Mouse (Mus musculus) left cerebral cortex, adult 9 months (tissue): ENCODE results near the gene Traip.

Experiments
- DNase-seq, 2 experiments: peaks; one replicate each; pipeline ENCODE4 v3.0.0; 2022; ENCODE audit warnings: low spot score in 2 of 2

Gene Traip

DNA sequence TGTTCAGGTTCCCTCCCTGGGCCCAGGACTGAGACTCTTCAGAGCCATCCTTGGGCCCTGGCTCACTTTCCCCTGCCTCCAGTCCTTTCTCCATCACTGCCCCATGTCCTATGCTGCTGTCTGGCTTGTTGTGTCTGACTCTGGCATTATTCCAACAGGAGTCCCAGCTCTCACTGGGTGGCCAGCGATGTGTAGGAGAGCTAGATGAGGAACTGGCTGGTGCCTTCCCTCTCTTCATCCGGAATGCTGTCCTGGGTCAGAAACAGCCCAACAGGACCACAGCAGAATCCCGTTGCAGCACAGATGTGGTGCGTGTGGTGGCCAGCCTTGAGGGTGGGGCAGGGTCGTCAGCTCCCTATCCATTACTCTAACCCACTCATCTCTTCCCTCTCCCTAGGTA is 20.4 kb downstream of the Traip start:
- DNase-seq: no peak

DNA sequence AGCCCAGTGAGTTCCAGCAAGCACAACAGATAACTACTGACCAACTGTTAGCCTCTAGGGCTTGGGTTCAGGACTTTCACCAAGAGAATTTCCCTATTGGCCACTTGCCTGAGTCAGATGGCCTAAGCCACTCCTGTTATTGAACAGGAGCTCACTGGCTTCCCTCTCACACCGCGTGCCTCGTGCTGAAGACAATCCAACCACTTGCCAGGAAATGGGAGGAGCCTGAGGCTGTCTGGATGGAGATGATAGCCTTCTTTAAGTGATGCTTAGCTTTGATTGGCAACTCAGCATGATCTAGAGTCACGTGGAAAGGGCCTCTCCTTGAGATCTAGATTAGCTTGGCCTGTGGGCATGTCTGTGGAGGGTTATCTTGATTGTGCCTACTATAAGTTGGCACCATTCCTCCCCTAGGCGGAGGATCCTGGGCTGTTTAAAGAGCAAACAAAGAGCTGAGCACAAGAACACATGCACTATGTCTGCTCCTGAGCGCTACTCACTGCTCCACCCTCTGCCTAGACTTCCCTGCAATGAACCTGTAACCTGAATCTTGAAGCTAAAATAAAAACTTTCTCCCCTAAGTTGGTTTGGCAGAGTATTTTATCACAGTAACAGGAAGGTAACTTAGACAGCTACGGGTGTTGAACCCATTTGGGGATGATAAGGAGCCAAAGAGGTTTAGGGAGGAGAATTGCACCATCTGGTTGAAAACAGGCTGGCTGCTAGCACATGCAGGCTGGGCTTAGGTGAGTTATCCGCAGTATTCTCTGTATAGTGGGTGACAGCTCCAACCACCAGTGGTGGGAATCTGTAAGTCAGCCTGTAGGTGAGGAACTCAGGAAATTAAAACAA is 22.0 kb downstream of the Traip start:
- DNase-seq: no peak

DNA sequence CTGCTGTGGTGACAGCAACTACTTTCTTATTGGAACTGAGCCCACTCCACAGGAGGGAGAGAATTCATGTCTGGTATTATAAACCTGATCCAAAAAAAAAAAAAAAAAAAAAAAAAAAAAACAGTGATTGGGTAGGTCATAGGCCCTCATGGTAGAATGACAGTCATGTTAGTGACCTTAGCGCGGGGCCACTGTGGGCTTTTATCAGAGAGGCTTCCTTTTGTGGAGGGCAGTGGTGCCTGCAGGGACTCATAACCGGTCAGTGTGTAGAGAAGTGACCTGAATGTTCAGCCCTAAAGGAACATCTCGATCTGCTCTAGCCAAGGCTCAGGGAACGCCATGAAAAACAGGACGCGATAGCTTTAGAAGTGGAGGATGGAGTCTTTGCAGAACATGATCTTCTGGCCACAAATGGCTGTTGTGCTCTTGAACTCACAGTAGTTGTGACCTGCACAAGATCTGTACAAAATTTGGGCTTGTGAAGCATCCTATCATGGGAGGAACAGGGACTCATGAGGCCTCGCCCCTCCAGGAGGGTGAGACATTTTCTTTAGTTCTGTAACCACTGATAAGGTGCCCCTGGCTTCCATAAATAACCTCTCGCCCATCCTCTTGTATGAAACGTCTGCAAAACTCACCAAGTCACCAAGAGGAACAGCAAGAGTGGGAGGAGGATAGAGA is 24.7 kb downstream of the Traip start:
- DNase-seq: no peak

DNA sequence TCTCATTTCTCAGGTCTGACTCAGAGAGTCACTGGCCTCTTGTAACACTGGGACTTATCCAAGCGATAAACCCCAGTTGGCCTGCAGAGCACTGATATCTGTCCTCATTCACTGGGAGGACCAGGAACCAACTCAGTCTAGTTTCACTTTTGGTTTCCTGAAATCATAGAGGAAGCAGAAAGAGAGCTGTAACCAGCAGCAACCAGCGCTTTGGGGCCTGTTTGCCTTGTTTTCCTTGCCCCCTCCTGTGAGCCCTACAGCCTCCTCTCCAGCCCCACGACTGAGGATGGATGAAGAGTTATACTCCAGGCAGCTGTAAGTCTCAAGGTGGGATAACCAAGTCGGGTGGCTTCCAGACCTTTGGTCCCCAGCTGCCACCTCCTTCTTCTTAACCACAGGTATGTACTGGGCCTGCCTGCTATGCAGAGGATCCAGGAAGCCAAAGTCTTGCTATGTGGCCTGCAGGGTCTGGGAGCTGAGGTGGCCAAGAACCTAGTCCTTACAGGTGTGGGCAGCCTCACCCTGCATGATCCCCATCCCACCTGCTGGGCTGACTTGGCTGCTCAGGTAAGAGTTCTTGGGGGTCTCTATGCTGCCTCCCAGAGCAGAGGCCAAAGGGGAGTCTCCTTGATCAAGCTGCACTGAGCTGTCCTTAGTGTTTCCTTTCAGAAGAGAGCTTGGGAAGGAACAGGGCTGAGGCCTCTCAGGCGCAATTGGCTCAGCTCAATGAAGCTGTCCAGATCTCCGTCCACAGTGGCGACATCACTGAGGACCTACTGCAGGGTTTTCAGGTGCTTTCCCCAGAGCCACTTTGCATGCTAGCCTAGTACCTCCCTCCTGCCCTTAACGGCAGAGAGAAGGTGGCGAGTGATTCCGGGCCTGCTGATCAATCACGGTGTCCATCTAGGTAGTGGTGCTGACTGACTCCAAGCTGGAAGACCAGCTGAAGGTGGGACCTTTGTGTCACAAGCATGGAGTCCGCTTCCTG is 25.8 kb downstream of the Traip start, which contains the start of gene Uba7:
Gene Uba7, plus strand, starts transcription at position 107 of the 988 bp plus-strand sequence.
- DNase-seq: no peak

DNA sequence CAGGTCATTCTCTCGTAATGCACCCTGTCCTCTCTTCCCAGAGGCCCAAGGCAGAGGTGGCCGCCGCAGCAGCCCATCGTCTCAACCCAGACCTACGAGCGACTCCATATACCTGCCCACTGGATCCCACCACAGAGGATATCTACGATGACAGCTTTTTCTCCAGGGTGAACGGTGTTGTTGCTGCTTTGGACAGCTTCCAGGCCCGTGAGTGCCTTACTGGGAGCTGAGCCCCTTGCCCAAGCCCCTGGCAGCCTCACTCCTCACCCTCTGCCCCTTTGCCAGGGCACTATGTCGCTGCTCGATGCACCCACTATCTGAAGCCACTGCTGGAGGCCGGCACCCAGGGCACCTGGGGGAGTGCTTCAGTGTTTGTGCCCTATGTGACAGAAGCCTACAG is 28.9 kb downstream of the Traip start:
- DNase-seq: no peak

DNA sequence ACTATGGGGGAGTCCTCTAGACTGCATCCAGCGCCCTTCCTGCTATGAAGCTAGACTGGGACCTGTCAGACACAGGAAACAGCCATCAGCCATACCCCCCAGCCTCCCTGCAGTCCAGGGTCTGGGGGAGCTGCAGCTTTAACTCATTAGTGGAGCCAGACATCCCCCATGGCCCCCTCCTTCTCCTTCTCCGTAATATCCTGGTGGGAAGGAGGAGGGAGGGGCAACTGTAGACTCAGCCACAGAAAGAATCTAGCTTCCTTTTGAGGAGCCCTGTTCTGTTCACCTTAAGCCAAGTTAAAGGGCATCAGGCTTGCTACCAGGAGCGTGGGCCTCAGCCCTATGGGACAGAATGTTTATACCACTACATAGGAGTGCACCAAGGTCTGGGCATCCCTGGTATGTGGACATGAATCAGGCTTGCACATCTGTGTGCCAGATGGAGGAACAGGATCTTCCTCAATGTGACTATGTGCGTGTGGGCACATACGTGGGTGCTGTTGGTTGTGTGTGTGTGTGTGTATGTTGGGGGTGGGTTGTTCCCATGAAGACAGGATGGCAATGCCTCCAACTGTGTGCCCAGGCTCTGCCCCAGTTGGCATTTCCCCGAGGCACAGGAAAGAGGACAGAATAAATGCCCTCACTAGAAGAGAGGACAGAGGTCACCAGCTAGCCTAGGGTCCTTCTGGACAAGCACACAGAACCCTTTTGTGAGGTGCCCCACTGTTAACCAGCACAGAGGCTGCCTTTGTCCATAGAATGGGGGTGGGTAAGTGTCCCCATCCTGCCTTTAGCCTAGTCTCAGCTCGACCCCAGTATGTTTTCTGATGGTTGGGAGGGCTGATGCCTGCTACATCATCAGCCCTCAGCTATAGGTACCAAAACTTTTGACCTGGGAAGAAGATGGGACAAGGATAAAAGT is 32.0 kb downstream of the Traip start:
- DNase-seq: peak in 1 of 2 experiments; percentile 60

DNA sequence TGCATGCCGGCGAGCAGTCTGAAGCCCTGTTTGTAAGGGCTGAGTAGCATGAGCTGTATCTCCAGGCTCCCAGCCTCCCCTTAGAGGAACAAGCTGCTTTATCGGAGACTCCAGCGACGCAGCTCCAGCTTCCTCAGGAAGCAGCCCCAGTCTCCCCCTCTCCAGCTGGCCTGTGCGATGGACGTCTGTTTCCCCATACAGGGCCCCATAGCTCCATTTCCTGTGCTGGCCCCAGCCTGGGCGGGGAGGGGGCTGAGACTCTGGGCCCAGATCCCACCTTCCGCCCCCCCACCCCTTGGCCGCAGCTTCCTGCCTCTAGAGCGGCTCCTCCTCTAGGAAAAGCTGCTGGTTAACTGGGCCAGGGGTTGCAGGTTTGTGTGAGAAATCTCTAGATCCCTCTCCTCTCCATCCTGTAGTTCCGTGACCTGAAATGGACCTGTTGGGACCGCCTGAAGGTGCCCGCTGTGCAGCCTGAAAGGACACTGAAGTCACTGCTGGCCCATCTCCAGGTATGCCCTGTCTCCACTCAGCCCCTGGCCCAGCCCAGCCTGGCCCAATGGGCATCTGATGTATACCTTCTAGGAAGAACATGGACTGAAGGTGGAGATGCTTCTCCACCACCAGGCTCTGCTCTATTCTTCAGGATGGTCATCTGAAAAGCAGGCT is 32.9 kb downstream of the Traip start, which contains the start of gene Gm20661:
Gene Gm20661, plus strand, starts transcription at position 378 of the 666 bp plus-strand sequence.
- DNase-seq: peak in 1 of 2 experiments; percentile 35

DNA sequence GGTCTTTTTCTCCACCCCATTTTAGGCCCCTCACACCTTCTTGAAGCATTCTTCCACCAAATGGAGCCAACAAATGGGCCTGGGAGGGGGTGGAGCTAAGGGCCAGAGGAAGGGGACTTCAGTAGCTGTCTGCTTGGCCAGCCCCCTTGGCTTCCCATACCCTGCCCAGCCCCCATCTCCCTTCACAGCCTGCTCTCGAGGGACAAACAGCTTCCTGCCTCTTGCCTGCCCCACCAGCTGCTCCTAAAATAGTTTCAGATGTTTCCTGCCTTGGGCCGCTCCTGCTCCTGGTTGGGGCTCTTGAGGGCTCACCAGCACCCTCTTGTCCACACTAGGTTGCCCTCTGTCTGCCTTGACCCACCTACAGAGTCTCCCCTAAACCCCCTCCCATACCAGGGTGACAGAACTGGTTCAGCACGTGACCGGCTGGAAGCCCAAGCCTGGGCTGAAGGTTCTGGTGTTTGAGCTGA is 33.5 kb downstream of the Traip start:
- peak in 1 of 2 experiments; percentile 42 for DNase-seq

DNA sequence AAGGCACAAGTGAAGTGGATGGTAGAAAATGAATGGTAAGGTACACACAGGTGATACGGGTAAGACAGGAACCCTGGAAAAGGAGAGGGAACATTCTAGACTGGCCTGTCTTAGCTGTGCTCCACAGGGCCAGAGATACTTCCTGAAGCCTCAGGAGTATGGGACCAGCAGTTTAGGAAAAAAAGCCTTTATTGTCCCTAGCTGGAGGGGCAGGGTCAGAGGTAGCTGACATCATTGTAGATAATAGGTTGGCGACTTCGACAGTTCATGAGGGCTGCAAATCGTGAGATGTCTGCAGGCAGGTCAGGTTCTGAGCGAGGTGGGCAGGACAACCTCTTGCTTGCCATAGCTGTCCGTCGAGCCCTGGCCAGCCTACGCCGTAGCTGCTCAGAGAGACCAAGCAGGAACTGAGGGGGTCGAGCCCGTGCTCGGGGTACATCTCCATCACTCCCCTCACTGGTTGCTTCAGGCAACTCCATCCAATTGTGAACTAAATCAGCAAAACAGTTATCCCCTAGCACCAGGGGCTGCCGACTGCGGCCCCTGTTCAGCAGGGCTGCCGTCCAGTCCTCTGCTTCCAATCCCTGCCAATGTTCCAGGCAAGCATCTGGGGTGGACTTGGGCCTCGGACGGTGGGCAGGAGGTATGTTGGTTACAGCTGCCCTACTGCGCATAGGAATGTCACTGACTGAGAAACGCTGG is 34.3 kb downstream of the Traip start:
- no peak for DNase-seq

DNA sequence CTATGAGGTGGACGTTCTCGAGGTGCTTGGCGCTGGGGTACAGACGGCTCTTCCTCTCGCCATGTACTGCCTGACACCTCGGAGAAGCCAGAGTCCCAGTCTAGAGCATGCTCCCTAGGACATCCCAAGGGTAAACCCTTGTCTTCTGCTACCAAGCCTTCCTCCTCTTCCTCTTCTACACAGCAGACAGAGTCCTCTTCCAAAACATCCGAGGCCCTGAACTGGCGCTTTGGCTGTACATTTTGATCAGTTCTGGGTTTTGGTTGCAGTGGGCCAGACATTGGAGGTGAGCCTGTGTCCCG is 34.8 kb downstream of the Traip start:
- DNase-seq: no peak

DNA sequence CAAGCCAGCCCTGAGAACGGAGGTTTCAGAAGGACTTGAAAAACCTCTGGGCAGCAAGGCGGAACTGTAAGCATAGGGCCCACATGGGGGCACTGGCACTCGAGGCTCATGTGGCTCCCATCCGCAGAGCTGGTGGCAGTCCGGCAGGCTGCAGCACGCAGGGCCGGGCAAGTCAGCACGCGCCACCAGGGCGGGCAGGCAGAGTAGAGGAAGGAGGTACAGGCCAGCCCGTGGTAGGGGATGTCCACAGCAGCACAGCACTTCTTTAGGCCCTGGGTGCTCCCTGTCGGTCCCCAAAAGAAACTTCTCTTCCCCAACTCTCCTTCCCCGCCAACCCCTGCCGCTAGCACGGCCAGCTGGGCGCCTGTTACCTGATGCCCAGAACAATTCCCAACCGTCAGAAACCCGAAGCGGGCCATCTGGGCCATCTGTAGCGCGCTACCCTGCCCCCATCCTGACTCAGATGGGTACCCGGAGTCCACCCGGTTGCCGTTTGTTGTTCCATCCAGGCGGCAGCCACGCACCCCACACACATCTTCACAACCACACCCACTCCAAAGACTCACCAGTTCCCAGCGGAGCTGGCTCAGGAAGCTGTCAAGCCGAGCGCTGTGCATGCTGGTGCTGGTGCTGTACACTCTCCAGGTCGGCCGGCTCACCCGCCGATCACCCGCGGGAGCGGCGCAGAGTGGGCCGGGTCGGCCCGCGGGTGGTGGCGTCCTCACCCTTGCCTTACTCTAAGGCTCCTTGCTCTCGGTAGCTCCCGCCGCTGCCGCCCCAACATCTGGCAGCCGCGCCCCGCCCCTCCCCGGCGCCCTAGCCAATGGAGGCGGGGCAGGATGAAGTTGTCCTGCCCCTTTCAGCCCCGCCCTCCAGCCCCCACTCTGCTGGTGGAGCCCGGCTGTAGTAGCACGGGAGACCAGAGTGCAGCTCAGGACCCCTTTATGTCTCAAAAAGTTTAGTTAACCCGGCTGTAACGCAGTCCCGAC is 35.5 kb downstream of the Traip start, which contains the start of gene Inka1:
Gene Inka1, minus strand, starts transcription at position 749 of the 989 bp plus-strand sequence.
- DNase-seq: peak in 1 of 2 experiments; percentile 81

DNA sequence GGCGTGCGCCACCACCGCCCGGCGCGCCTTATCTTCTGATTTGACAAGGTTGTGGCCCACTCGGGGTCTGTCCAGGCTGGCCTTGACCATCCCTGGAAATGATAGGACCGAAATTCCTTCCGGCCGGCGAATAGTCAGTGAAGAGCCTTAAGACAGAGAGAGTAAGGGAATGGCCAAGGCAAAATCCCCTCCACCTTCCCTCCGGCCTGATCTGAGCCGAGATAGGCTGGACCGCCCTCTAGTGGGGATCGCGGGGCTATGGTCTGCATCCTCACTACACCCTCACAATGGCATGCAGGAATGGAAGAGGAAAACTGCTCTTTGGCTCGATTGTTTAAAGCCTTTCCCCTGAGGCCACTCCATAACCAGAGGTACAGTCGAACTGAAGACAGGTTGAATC is 36.4 kb downstream of the Traip start:
- peak in 1 of 2 experiments; percentile 75 for DNase-seq

DNA sequence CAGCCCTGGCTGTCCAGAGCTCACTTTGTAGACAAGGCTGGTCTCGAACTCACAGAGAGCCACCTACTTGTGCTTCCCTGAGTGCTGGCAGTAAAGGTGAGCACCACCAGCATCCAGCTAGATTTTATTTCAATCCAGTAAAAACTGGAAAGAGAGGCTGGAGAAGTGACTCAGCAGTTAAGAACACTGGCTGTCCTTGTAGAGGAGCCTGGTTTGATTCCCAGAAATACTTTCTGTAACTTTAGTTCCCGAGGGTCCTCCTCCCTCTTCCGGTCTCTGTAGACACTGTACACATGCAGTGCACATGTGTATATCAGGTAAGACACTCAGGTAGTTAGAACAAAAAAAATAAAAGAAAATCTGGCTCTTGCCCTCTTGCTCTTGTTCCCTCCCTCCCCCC is 38.0 kb downstream of the Traip start:
- DNase-seq: no peak

DNA sequence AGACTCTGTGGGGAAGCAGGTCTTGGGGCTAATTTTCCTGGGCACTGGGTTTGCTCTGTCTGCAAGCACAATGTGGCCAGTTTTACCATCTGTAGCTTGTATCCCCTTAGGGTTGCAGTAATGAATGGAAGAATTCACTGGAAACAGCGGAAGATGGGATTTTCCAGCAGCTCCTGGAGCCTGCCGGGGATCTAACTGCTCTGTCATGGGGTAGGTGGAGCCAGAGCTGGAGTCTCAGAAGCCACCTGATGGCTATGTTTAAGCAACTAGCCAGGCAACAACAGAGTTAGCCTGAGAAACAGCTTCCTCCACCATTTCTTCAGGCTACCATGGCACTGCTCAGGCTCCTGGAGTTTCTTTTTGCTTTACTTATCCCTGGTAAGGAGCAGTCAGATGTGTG is 42.3 kb downstream of the Traip start, which contains the start of gene Cdhr4:
Gene Cdhr4, plus strand, starts transcription at position 301 of the 400 bp plus-strand sequence.
- DNase-seq: no peak

DNA sequence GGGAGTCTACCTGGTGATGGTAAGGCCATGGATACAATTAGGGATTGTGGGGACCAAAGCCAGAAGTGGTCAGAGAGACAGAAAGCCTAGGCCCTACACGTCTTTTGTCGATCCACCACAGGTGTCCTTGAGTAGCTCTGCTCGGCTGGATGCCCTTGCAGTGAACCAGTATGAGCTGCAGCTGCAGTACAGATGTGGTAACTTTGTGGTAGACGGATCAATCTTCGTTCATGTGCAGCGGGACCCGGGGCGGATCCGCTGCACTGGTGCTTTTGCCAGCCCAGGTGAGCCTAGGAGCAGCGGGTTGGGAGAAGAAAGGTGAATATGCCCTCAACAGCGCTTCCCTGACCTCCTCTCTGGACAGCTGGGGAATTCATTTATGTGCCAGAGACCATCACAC is 43.1 kb downstream of the Traip start:
- no peak for DNase-seq

DNA sequence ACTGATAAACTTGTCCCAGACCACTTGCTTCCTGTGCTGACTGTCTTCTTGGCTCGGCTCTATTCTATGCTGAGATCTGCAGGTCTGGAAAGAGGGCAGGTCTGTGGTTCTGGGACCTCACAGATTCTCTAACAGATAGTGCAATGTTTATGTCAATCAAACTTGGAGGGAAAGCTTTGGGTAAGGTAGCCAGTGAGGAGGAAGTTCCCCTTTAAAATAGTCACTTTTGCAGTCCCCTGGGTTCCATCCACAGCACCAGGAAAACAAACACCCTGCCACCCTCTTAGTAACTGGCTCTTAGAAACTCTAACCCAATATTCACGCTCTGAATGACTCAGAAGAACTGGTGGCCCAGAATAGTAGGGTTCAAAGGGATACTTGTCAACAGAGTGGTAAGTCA is 44.5 kb downstream of the Traip start:
- DNase-seq: no peak

DNA sequence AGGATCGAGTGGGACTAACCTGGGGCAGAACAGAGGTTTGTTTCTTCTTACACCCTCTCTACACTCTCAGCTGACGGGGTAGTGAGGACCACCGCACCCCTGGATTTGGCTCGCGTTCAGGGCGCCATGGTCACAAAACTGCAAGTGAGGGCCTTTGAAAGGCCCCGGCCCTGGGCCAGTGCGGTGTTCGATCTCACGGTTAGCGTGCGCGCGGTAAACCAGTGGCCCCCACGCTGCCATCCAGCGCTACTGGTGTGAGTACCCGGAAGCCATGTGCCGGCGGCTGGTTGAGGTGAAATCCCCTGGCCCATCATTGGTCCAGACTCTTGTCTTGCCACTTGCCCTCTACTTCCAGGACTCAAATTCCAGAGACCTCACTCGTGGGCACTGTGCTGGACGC is 45.6 kb downstream of the Traip start:
- DNase-seq: no peak

DNA sequence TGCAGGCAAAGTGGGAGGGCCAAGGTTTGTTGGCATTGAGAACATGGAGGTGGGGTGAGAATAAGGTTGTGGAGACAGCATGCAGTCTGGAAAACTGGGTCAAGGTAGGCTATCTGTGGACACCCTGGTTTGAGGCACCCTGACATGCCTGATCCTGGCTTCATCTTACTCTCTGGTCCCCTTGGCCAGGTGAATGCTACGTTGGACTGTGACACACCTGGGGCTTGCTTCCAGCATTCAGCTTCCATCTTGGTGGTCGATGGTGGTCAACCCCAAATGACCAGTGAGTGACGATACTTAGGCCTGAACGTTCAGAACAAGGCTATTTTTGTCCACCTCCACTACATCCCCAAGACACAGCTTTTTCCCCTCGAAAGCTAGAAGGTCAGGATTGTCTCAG is 46.1 kb downstream of the Traip start, which contains the start of gene Gm20662:
Gene Gm20662, plus strand, starts transcription at position 301 of the 400 bp plus-strand sequence.
- no peak for DNase-seq
